Comparison of ENCODE assay signal across 11 mouse cellular contexts in the genomic region with DNA sequence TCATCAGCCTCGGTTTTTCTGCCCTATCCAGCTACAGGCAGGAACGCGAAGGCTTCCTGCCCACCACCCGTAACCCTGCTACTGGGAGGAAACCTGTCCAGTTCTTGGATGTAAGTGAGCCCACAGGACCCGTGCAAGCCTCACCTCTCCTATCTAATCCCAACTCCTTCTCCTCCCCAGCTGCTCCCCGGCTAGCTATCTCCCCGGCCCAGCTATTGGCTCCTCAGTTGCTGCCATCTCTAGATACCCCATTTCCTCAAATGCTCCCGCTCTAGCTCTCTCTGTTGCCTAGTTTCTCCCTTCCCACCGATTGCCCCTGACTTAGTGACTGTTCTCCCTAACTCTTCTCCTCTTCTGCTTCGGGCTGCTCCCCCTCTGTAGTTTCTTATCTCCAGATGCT. TPM values are rescaled to one million over a fixed set of nuclear protein-coding genes. Genes with fewer than 3 reads are reported as not detected.
A peak's percentile ranks its signal among the peaks of the same experiment; 100 is the strongest.
DNase-seq lines count a peak whose midpoint lies in the region; ATAC-seq lines count a peak whose summit lies in the region.
"Had no signal": no experiment of that assay in that cellular context is flagged by ENCODE, and none has a peak within 500 bp of the region (broad histone marks: within the 10 kb centered on the region; RNA-seq: fewer than 3 reads in every experiment).

No protein-coding gene starts in this region.

- H3K4me2 ChIP-seq in kidney, embryonic 15.5 days = peak overlapping the region; percentile 36
- H3K4me2 ChIP-seq in hindbrain, embryonic 15.5 days = 0 out of 2 replicates have a peak overlapping the region, but pooled peaks have one; percentile 33
- H3K4me2 ChIP-seq in midbrain, embryonic 14.5 days (ENCODE audit: low read length) = peak overlapping the region; percentile 21

- H3K9me3 ChIP-seq in kidney, embryonic 15.5 days (replicated peaks) = no peaks in the 10 kb centered on the region
- no peaks in the 10 kb centered on the region for H3K9me3 ChIP-seq in hindbrain, embryonic 15.5 days
- H3K9me3 ChIP-seq in midbrain, embryonic 14.5 days (ENCODE audit: control insufficient read depth, low read length) = no peaks in the 10 kb centered on the region

- H3K27ac ChIP-seq in kidney, embryonic 15.5 days = no peak overlapping the region
- no peak overlapping the region for H3K27ac ChIP-seq in hindbrain, embryonic 15.5 days (replicated peaks)
- H3K27ac ChIP-seq in midbrain, embryonic 14.5 days (replicated peaks; ENCODE audit: low read depth, low read length) = no peak overlapping the region

- H3K4me3 ChIP-seq in kidney, embryonic 15.5 days (replicated peaks) = peak overlapping the region; percentile 14; the same call in 1 of the 2 replicates
- no peak overlapping the region; the same call in 1 of the 2 replicates for H3K4me3 ChIP-seq in hindbrain, embryonic 15.5 days
- no peak overlapping the region for H3K4me3 ChIP-seq in midbrain, embryonic 14.5 days (replicated peaks; ENCODE audit: low read depth, low read length)

- no peak overlapping the region for H3K9ac ChIP-seq in kidney, embryonic 15.5 days
- H3K9ac ChIP-seq in hindbrain, embryonic 15.5 days = no peak overlapping the region
- no peak overlapping the region for H3K9ac ChIP-seq in midbrain, embryonic 14.5 days (replicated peaks; ENCODE audit: low read length)

- H3K36me3 ChIP-seq in kidney, embryonic 15.5 days = no peaks in the 10 kb centered on the region
- H3K36me3 ChIP-seq in hindbrain, embryonic 15.5 days = no peaks in the 10 kb centered on the region
- H3K36me3 ChIP-seq in midbrain, embryonic 14.5 days (ENCODE audit: control insufficient read depth, insufficient read depth, low read length) = no peaks in the 10 kb centered on the region

- no peak for DNase-seq in kidney, postnatal 36 days
- DNase-seq in midbrain, embryonic 14.5 days = no peak
- no peak for DNase-seq in right cerebral cortex, postnatal 36 days (ENCODE audit: low spot score in 2 of 2)
- DNase-seq in urinary bladder, postnatal 14 days (ENCODE audit: low spot score) = no peak
- DNase-seq in layer of hippocampus, adult 18-20 months (ENCODE audit: low spot score in 2 of 2) = no peak

- H3K4me1 ChIP-seq in kidney, embryonic 15.5 days = no peaks in the 10 kb centered on the region
- no peaks in the 10 kb centered on the region for H3K4me1 ChIP-seq in hindbrain, embryonic 15.5 days (replicated peaks)
- H3K4me1 ChIP-seq in midbrain, embryonic 14.5 days (ENCODE audit: control insufficient read depth, insufficient read depth, low read length) = no peaks in the 10 kb centered on the region

- peaks cover 21% of the 10 kb centered on the region for H3K27me3 ChIP-seq in kidney, embryonic 15.5 days
- no peaks in the 10 kb centered on the region for H3K27me3 ChIP-seq in hindbrain, embryonic 15.5 days
- H3K27me3 ChIP-seq in midbrain, embryonic 14.5 days (ENCODE audit: control insufficient read depth, insufficient read depth, low read length) = no peaks in the 10 kb centered on the region

- WGBS in kidney, embryonic 15.5 days = 27% methylated on average over 10 of the region's 10 CpGs
- 26% methylated on average over 9 of the region's 10 CpGs for WGBS in hindbrain, embryonic 15.5 days
- 36% methylated on average over 10 of the region's 10 CpGs for WGBS in midbrain, embryonic 14.5 days

- ATAC-seq in kidney, embryonic 15.5 days (replicated peaks; ENCODE audit: low FRiP score) = no peak
- peak; percentile 69 for ATAC-seq in common myeloid progenitor, adult 5-6 weeks (replicated peaks; ENCODE audit: low read depth, poor library complexity, severe bottlenecking)
- no peak for ATAC-seq in hindbrain, embryonic 15.5 days (ENCODE audit: low FRiP score, low read depth)
- ATAC-seq in midbrain, embryonic 14.5 days (ENCODE audit: low FRiP score, low TSS enrichment) = no peak

RNA-seq across cellular contexts. Expression of a gene that starts 1.1 kb away (rescaled TPM):
- polyA plus RNA-seq in kidney, embryonic 15.5 days (2015; fragmentation: Nextera tagmentation; extraction: Ambion mirVana) = 1.4 and 3.4 TPM in 2 replicates
- total RNA-seq in common myeloid progenitor, adult 5-6 weeks (2017) = 18.5 and 20.0 TPM in 2 replicates
- 39.5 and 42.0 TPM in 2 replicates for polyA plus RNA-seq in hindbrain, embryonic 15.5 days (2015; fragmentation: Nextera tagmentation; extraction: Ambion mirVana)
- 28.7 and 44.3 TPM in 2 replicates for polyA plus RNA-seq in midbrain, embryonic 14.5 days (2014; fragmentation: Nextera tagmentation; extraction: Ambion mirVana)
- total RNA-seq in layer of hippocampus, adult 18-20 months (2021) = 1 to 10 TPM; 2.0 to 2.1 TPM

RNA-seq across cellular contexts. Expression of a gene that starts 19.8 kb away (rescaled TPM):
- polyA plus RNA-seq in kidney, embryonic 15.5 days (2015; fragmentation: Nextera tagmentation; extraction: Ambion mirVana) = 39.7 and 40.4 TPM in 2 replicates
- 20.6 and 26.4 TPM in 2 replicates for total RNA-seq in common myeloid progenitor, adult 5-6 weeks (2017)
- 48.8 and 51.0 TPM in 2 replicates for polyA plus RNA-seq in hindbrain, embryonic 15.5 days (2015; fragmentation: Nextera tagmentation; extraction: Ambion mirVana)
- 43.7 and 55.4 TPM in 2 replicates for polyA plus RNA-seq in midbrain, embryonic 14.5 days (2014; fragmentation: Nextera tagmentation; extraction: Ambion mirVana)
- total RNA-seq in layer of hippocampus, adult 18-20 months (2021) = 10 to 100 TPM; 22.9 to 23.8 TPM

RNA-seq across cellular contexts. Expression of a gene that starts 55.2 kb away (rescaled TPM):
- not detected in 2 replicates for polyA plus RNA-seq in kidney, embryonic 15.5 days (2015; fragmentation: Nextera tagmentation; extraction: Ambion mirVana)
- not detected in 2 replicates for total RNA-seq in common myeloid progenitor, adult 5-6 weeks (2017)
- polyA plus RNA-seq in hindbrain, embryonic 15.5 days (2015; fragmentation: Nextera tagmentation; extraction: Ambion mirVana) = not detected in 2 replicates
- polyA plus RNA-seq in midbrain, embryonic 14.5 days (2014; fragmentation: Nextera tagmentation; extraction: Ambion mirVana) = not detected in 2 replicates
- not detected for total RNA-seq in layer of hippocampus, adult 18-20 months (2021)
- total RNA-seq: ES-E14 had no signal
- polyA plus RNA-seq: large intestine, adult 2 months; spleen, adult 2 months had no signal
